Mouse (Mus musculus) T-cell, adult 2 months (primary cell): ENCODE measurements at regions not wholly inside any gene's neighbourhood (a gene's known extent, or its start where the extent isn't known, plus 50 kb on each side); places are given as distances from the start of the nearest gene placed in this dataset.
"Not testable (repeated sequence)": the region's sequence is repeated elsewhere in the genome, so short reads cannot be mapped to it uniquely, and the experiment has no call there.

Experiments
- DNase-seq: peaks from one replicate; pipeline ENCODE4 v3.0.0; 2022; ENCODE audit warnings: low spot score

GRCm38 (mm10) chr14:114485781-114486180, 606.2 kb upstream of the Gpc5 start:
- no peak for DNase-seq

- DNase-seq, result not testable (repeated sequence)
Measured at GRCm38 (mm10) chr14:114493371-114493770, 598.6 kb upstream of the Gpc5 start.

DNA sequence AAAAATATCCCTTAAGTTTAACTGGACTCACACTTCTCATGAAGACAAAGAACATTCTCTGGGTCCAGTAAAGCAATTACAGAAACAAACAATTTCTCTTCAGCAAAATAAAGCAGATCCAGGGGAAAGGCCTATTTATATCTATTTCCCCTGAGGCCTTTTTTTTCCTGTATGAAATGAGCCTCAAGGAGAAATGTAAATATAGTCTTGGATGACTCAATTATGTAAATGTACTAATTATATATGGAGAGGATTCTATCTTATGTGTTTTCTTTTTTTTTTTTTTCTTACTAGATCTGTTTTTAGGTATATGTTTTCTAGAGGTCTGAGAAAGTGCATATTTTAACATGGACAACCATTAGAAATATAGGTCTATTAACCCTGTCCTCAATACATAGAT, 587.0 kb upstream of the Gpc5 start:
- DNase-seq, result no peak

DNA sequence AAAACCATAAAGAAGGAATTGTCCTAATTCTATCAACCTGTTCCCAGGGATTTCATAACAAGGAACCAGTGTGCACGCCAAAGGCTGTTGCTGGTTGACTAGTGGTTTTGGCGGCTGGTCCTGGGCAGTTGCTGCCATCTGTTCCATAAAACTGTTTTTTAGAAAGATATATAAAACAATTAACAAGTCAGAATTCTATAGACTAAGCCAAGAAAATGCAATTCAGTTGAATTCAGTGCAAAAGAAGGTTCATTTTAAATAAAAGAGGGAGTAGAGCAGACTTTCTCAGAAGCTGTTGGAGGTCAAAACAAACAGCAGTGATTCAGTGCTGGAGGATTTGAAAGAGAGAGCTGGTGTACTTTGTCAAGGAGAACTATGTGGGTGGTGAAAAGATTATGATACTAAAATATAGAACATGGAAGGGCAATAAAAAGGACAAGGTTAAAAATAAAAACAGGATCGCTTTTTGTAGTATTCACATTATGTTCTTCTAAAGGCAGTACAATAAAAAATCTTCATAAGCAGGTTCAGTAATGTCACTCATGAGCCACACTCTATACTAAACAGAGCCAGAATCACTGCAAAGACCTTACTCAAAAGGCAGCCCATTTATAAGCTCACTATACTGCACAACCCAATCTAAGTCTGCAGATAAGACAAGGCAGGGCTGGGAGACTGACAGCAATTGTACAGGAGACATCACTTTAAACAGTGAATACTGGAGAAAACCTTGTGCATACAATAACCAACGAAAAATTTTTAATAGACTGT, 543.9 kb upstream of the Gpc5 start:
- no peak for DNase-seq

- DNase-seq, result no peak
Measured at GRCm38 (mm10) chr14:114549101-114549500, 542.9 kb upstream of the Gpc5 start.

- no peak for DNase-seq
Measured at GRCm38 (mm10) chr14:114566411-114567030, 525.5 kb upstream of the Gpc5 start.

DNA sequence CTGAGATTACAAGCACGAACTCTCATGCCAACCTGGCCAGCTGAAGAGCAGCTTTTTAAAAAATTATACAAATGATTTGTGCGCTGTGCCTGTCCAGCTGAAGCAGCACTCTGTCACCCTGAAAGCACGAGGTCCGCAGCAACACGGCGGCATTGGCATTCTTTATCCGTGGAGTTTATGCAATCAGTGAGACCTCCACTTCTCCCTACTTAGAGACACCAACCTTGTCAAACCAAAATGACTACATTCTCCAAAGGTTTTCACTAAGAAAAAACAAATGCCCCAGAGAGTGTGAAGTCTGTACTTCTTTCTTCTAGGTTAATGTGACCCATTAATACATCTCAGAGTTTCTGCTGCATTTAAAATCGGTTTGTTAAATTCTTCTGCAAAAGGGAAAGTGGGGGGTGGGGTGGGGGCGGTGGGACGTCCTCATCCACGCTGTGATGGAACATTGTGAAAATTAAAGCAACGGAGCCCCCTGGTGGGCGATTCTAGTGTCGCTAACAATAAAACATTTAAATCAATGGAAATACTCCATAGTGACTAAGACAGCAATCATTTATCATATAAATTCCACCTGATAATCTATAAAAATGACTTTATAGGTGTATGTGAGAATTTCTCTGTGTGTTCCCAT, 524.2 kb upstream of the Gpc5 start:
- no peak for DNase-seq

- DNase-seq, result no peak
Measured at GRCm38 (mm10) chr14:114587367-114588064, 504.5 kb upstream of the Gpc5 start.

GRCm38 (mm10) chr14:114609296-114609695, 482.7 kb upstream of the Gpc5 start:
- DNase-seq, result no peak

DNA sequence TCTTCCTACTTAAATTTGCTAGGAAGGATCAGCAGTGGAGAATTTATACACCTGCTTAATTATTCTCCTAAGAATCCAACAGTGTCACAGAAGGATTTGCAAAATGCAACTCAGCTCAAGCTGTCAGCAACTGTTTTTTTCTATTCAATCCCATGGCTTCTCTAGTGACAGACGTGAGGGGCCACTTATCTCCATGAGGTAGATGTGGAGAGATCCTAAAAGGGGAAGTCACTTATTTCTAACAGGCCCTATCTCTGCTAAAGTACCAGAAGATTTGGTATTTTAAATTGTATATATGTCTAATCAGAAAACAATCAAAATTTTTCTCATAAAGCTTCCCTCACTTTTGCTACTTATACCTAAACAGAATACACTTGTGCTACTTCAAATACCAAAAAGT, 479.6 kb upstream of the Gpc5 start:
- no peak for DNase-seq

DNA sequence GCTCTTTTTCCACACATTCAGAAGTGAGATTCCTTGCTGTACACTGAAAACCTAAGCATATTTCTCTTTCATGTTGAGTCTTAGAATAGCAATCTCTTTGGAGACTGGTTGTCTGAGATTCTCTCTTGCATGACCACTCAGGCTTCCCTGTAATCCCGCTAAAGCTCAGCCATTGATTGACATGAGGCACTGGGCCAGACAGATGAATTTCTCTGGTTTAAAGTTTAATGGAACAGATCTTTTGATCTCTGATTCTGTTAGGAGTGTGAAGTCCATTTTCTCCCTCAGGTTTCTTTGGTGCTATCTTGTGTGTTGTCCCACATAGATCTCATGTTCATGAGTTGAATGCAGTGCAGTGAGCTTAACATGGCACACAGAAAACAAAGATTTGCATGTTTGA, 435.4 kb upstream of the Gpc5 start:
- no peak for DNase-seq

GRCm38 (mm10) chr14:114662028-114662427, 430.0 kb upstream of the Gpc5 start:
- DNase-seq, result no peak

- DNase-seq, result no peak
Measured at GRCm38 (mm10) chr14:114685133-114685532, 406.9 kb upstream of the Gpc5 start.

- DNase-seq, result no peak
Measured at GRCm38 (mm10) chr14:114694930-114695329, 397.1 kb upstream of the Gpc5 start.

DNA sequence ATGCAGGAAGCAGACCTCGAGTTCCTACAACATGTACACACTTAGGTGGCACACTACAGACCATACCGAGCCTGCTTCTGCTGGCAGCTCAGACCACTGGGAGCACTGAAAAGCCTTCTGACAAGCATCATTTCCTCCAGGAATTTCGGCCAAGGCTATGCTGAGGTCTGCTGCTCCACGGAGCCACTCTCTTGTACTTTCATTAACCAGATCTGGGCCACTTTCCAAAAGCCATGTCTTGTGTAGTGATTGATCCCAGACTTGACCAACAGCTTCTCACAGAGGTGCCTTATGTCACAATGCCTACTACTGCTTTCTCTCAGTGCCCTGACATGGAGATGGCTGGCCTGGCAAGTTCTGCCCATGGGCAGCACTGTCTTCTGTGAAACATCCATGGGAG, 394.5 kb upstream of the Gpc5 start:
- no peak for DNase-seq

DNA sequence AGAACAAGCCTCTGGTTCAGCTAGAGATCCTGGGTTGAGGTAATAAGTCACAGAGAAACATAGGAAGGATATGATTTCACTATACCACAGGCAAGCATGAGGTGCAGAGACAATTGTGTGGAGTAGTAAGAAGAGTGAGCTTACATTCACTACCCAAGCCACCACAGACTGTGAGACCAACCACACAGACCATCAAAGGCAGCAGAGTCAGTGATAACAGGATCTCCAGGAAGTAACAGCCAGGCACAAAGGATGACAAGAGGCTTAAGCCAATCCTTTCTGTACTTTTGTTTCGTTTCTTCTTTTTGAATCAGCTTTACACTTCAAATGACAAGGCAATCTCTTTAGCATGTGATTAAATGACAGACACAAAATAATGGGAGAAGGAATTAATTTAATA, 368.9 kb upstream of the Gpc5 start:
- DNase-seq, result no peak

- DNase-seq, result no peak
Measured at GRCm38 (mm10) chr14:114767323-114767722, 324.7 kb upstream of the Gpc5 start.

DNA sequence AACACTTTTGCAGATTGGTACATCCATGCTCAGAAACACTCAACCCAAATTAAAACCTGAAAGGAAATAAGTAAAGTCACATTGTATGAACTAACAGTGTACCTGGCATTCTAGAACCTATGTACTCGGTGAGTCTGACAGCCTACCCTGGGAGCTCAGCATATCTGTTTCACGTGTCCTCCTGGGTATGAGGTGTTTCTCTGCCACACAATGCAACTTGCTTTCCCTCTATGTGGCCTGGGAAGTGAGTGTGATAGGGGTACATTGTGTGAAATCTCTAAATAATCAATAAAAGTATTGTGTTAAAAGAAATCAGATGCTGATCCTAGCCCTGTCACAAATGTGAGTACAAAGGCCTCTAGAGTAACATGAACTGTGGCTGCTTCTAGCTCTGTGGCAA, 315.3 kb upstream of the Gpc5 start:
- DNase-seq, result no peak

DNA sequence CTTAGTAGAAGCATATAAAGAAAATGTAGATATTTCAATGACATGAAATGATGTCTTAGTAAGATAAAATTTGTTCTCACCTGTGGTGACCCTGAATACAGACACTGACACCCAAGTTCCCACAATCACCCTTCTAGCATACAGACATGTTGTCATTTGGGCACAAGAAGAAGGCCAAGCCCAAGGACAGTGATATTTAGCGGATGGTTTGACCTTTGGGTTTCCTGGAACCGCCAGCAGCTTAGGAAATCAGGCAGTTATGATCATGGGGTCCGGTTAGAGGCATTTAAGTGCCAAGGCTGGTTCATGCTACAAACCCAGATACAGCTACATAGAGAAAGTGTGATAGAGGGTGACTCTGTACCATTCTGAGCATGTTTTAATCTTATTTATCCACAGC, 310.2 kb upstream of the Gpc5 start:
- no peak for DNase-seq

DNA sequence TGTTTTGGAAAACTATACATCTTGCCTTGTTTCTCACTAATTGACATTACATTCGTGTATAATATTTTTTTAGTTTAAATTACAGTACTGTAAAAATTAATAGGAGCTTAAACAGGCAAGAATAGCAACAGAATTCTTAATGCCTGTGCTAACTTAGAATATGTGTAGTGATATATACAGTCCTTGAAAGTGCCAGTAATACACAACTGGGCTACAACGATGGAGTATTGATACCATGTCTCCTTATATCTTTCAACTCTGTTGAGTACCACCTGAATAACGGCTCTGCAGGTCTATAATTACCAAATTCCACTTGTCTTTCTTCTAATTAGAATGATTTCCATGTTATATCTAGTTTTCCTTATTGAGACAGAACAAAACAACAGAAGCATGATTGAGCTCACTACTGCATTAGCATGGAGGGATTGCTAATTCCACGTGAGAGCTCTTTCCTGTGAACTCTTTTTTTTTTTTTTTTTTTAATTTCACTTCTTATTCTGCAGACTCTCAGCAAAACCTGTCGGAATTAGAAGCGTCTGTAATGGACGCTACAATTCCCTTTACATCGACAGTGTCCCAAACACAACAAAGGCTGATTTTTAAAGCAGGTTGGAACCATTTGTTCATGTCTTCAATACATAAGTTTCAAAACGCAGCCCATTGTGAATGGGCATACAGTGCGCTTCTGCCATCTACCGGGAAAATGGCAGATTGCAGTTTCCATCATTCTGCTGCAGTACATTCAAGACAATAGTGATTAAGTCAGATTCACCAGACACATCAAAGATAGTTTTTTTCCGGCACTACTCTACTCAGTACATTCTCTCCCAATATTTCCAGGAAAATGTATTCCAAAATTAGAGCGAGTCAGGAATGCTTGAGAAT, 300.8 kb upstream of the Gpc5 start:
- no peak for DNase-seq

GRCm38 (mm10) chr14:114791831-114792224, 300.2 kb upstream of the Gpc5 start:
- no peak for DNase-seq

GRCm38 (mm10) chr14:114804643-114805042, 287.4 kb upstream of the Gpc5 start:
- DNase-seq, result no peak
